Mouse (Mus musculus) urinary bladder, postnatal 4 days (tissue): ENCODE measurements around the gene Defb43.
A peak's percentile ranks its signal among the peaks of the same experiment; 100 is the strongest.

Experiments used
- DNase-seq, 2 experiments: peaks; one replicate each; pipeline ENCODE4 v3.0.0; 2021 to 2022; ENCODE audit warnings: low spot score in 2 of 2

Gene Defb43

DNA sequence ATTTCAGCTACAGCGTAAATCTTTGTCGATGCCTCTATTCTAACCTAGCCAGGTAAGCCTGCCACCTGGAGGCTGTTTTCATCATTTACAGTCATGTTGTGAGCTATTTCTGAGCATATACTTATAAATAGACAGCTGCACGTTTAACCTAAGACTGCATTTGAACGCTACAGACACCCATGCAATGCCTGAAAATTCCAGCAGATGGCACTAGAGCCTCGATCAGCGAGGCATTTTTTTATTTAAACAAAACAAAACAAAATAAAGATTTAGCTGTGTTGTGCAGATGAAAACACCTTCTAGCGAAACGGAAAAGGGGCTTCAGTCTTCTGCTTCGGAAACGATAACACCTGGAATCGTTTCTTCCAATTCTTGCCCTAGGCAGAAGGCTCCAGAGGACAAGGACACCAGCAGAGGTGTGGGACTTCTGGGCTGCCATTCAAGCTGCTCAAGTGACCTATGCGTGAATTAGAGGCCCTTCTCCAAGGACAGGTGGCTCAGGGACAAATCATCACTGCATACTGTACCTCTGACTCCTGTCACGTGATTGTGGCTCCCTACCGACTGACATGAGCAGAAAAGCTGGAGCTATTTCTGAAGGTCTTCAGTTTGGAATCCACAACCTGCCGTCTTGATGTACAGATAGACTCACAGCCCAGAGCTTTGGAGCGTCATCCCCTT is 55.2 kb downstream of the Defb43 start:
- peak in 1 of 2 experiments; percentile 43 for DNase-seq
